Mouse (Mus musculus) limb, embryonic 11.5 days (tissue): ENCODE measurements around the gene Lonp1. TPM values are rescaled to one million over a fixed set of nuclear protein-coding genes. Genes with fewer than 3 reads are reported as not detected.

Experiments
- ATAC-seq: fragments of 200-750 bp; cut with Nextera tagmentation; 2 replicates; pipeline ENCODE4 v1.8.0; 2017; ENCODE audit warnings: low read depth; ENCODE audit not compliant: insufficient number of reproducible peaks, low FRiP score, low TSS enrichment
- DNase-seq: peaks from one replicate; pipeline ENCODE4 v3.0.0-alpha.2; 2015; ENCODE audit warnings: low spot score
- H3K27ac ChIP-seq: fragments of 300-500 bp; sonication (generic); replicated peaks from 2 replicates; pipeline ENCODE4 v1.5.1; 2014; ENCODE audit warnings: low read depth, mild to moderate bottlenecking, low read length
- H3K27me3 ChIP-seq: fragments of 300-500 bp; sonication (generic); 2 replicates; pipeline ENCODE4 v1.6.1; 2014; ENCODE audit warnings: mild to moderate bottlenecking, low read length, mixed read lengths; ENCODE audit not compliant: control insufficient read depth, insufficient read depth
- H3K36me3 ChIP-seq: fragments of 300-500 bp; sonication (generic); 2 replicates; pipeline ENCODE4 v1.6.1; 2014; ENCODE audit warnings: mild to moderate bottlenecking, low read length, moderate library complexity, mixed read lengths; ENCODE audit not compliant: control insufficient read depth, insufficient read depth
- H3K4me1 ChIP-seq: fragments of 300-500 bp; sonication (generic); 2 replicates; pipeline ENCODE4 v1.6.1; 2014; ENCODE audit warnings: low read length, mixed read lengths; ENCODE audit not compliant: control insufficient read depth, insufficient read depth
- H3K4me2 ChIP-seq: fragments of 300-500 bp; sonication (generic); 2 replicates; pipeline ENCODE4 v1.6.1; 2014; ENCODE audit warnings: low read depth, mild to moderate bottlenecking, moderate library complexity; ENCODE audit not compliant: severe bottlenecking
- H3K4me3 ChIP-seq: fragments of 300-500 bp; sonication (generic); 2 replicates; pipeline ENCODE4 v1.5.1; 2014; ENCODE audit warnings: low read depth, low read length
- H3K9ac ChIP-seq: fragments of 300-500 bp; sonication (generic); 2 replicates; pipeline ENCODE4 v1.6.1; 2014; ENCODE audit warnings: mild to moderate bottlenecking, low read length
- H3K9me3 ChIP-seq: fragments of 300-500 bp; sonication (generic); 2 replicates; pipeline ENCODE4 v1.6.1; 2016; ENCODE audit warnings: low read length; ENCODE audit not compliant: control insufficient read depth
- WGBS: fragments of 180-500 bp; shearing (Covaris S2); extraction: QIAGEN DNeasy Blood & Tissue Kit; methylation state at CpG from one replicate; pipeline ENCODE4 v1.1.7; 2014; 5-methylcytosine and 5-hydroxymethylcytosine counted together
- polyA plus RNA-seq: library from polyadenylated mRNA; unstranded; fragments of >200 nt; fragmentation: Nextera tagmentation; extraction: Ambion mirVana; gene quantifications from 2 replicates; pipeline ENCODE4 v1.2.1, GENCODE M21; 2014

The Lonp1 gene
- polyA plus RNA-seq, 1 experiment from 2014 or later, result 61.9 TPM

- ATAC-seq (no peak), DNase-seq (no peak)
- H3K4me2 ChIP-seq, result no peak overlapping the region
- no peaks in the 10 kb centered on the region for H3K9me3 ChIP-seq
- no peak overlapping the region for H3K27ac ChIP-seq
- no peak overlapping the region for H3K4me3 ChIP-seq
- H3K4me1 ChIP-seq, result no peaks in the 10 kb centered on the region
- peaks cover 50% of the 10 kb centered on the region for H3K36me3 ChIP-seq
- H3K9ac ChIP-seq, result no peak overlapping the region
- H3K27me3 ChIP-seq, result no peaks in the 10 kb centered on the region
- WGBS, result 93% methylated on average over 1 of the region's 1 CpGs
Observed at GRCm38 (mm10) chr17:56572154-56572553, 54.5 kb downstream of the Lonp1 start.

GRCm38 (mm10) chr17:56570287-56570686, 56.4 kb downstream of the Lonp1 start:
- Histone ChIP-seq H3K36me3 (peaks cover 59% of the 10 kb centered on the region), H3K9me3 (no peaks in the 10 kb centered on the region), H3K27me3 (no peaks in the 10 kb centered on the region), H3K4me2 (no peak overlapping the region), H3K4me3 (no peak overlapping the region), H3K9ac (no peak overlapping the region), H3K27ac (no peak overlapping the region), H3K4me1 (no peaks in the 10 kb centered on the region)
- no peak for ATAC-seq
- no peak for DNase-seq
- WGBS, result 91% methylated on average over 4 of the region's 4 CpGs

- Histone ChIP-seq H3K9ac (no peak overlapping the region), H3K27me3 (no peaks in the 10 kb centered on the region), H3K4me1 (no peaks in the 10 kb centered on the region), H3K27ac (no peak overlapping the region), H3K4me2 (no peak overlapping the region), H3K9me3 (no peaks in the 10 kb centered on the region), H3K36me3 (peaks cover 76% of the 10 kb centered on the region), H3K4me3 (no peak overlapping the region)
- no peak for DNase-seq
- no peak for ATAC-seq
- WGBS, result 95% methylated on average over 4 of the region's 4 CpGs
Observed at GRCm38 (mm10) chr17:56567370-56567769, 59.3 kb downstream of the Lonp1 start.

- Histone ChIP-seq H3K27me3 (no peaks in the 10 kb centered on the region), H3K9ac (no peak overlapping the region), H3K4me3 (no peak overlapping the region), H3K4me2 (no peak overlapping the region), H3K4me1 (no peaks in the 10 kb centered on the region), H3K27ac (no peak overlapping the region), H3K36me3 (peaks cover 77% of the 10 kb centered on the region), H3K9me3 (no peaks in the 10 kb centered on the region)
- no peak for ATAC-seq
- DNase-seq, result no peak
- WGBS, result 94% methylated on average over 5 of the region's 5 CpGs
Observed at GRCm38 (mm10) chr17:56566918-56567317, 59.8 kb downstream of the Lonp1 start.

GRCm38 (mm10) chr17:56566293-56566692, 60.4 kb downstream of the Lonp1 start:
- no peaks in the 10 kb centered on the region for H3K9me3 ChIP-seq
- DNase-seq (no peak), ATAC-seq (no peak)
- no peak overlapping the region for H3K27ac ChIP-seq
- no peak overlapping the region for H3K4me2 ChIP-seq
- 95% methylated on average over 29 of the region's 29 CpGs for WGBS
- no peaks in the 10 kb centered on the region for H3K27me3 ChIP-seq
- H3K4me1 ChIP-seq, result no peaks in the 10 kb centered on the region
- peaks cover 76% of the 10 kb centered on the region for H3K36me3 ChIP-seq
- no peak overlapping the region for H3K4me3 ChIP-seq
- no peak overlapping the region for H3K9ac ChIP-seq

Other genes starting within 250 kb of the Lonp1 start
- gene Ptprs, start 150.4 kb downstream of the Lonp1 start, polyA plus RNA-seq, result 82.5 and 86.2 TPM in 2 replicates
- not detected in 2 replicates for gene Znrf4, start 114.5 kb downstream of the Lonp1 start, polyA plus RNA-seq
- gene Gm20219, start 72.5 kb downstream of the Lonp1 start, polyA plus RNA-seq, result 0.73 and 0.84 TPM in 2 replicates
- gene Safb2, start 42.3 kb downstream of the Lonp1 start, polyA plus RNA-seq, result 65.3 and 78.6 TPM in 2 replicates
- gene Safb, start 42.1 kb downstream of the Lonp1 start, polyA plus RNA-seq, result 119 and 132 TPM in 2 replicates
- gene 2410015M20Rik, start 17.1 kb downstream of the Lonp1 start, polyA plus RNA-seq, result 198 and 203 TPM in 2 replicates
- 1,726 and 1,764 TPM in 2 replicates for gene Rpl36, start 13.5 kb downstream of the Lonp1 start, polyA plus RNA-seq
- 0.61 and 0.85 TPM in 2 replicates for gene Catsperd, start 1.3 kb upstream of the Lonp1 start, polyA plus RNA-seq
- gene Ranbp3, start 46.4 kb upstream of the Lonp1 start, polyA plus RNA-seq, result 118 and 131 TPM in 2 replicates
- gene Ndufa11, start 90.9 kb upstream of the Lonp1 start, polyA plus RNA-seq, result 413 and 428 TPM in 2 replicates
- 19.7 and 21.1 TPM in 2 replicates for gene Vmac, start 91.1 kb upstream of the Lonp1 start, polyA plus RNA-seq
- 19.0 and 19.9 TPM in 2 replicates for gene Nrtn, start 130.6 kb upstream of the Lonp1 start, polyA plus RNA-seq
- gene Dus3l, start 137.9 kb upstream of the Lonp1 start, polyA plus RNA-seq, result 37.3 and 38.2 TPM in 2 replicates
- 1.2 TPM in 2 replicates for gene Prr22, start 143.4 kb upstream of the Lonp1 start, polyA plus RNA-seq
- 2.7 and 2.9 TPM in 2 replicates for gene Rfx2, start 204.1 kb upstream of the Lonp1 start, polyA plus RNA-seq
- gene Acsbg2, start 247.6 kb upstream of the Lonp1 start, polyA plus RNA-seq, result not detected in 2 replicates
- 0.40 and 0.50 TPM in 2 replicates for gene 1700061G19Rik, start 248.6 kb upstream of the Lonp1 start, polyA plus RNA-seq